Mouse (Mus musculus) gastrocnemius, postnatal 25 days (tissue): ENCODE measurements around the gene Apoa1. TPM values are rescaled to one million over a fixed set of nuclear protein-coding genes. Genes with fewer than 3 reads are reported as not detected.

Experiments used
- DNase-seq: peaks from one replicate; pipeline ENCODE4 v3.0.0; 2022
- total RNA-seq, 2 experiments: library from RNA; stranded (reverse); gene quantifications; 1 replicate in 1 of 2; 2 replicates in 1 of 2; pipeline ENCODE4 v1.2.3; 2021

Gene Apoa1
- total RNA-seq, 2 experiments from 2014 or later, result not detected

GRCm38 (mm10) chr9:46215338-46216322, 12.8 kb upstream of the Apoa1 start:
- DNase-seq, result peak; percentile 26

DNA sequence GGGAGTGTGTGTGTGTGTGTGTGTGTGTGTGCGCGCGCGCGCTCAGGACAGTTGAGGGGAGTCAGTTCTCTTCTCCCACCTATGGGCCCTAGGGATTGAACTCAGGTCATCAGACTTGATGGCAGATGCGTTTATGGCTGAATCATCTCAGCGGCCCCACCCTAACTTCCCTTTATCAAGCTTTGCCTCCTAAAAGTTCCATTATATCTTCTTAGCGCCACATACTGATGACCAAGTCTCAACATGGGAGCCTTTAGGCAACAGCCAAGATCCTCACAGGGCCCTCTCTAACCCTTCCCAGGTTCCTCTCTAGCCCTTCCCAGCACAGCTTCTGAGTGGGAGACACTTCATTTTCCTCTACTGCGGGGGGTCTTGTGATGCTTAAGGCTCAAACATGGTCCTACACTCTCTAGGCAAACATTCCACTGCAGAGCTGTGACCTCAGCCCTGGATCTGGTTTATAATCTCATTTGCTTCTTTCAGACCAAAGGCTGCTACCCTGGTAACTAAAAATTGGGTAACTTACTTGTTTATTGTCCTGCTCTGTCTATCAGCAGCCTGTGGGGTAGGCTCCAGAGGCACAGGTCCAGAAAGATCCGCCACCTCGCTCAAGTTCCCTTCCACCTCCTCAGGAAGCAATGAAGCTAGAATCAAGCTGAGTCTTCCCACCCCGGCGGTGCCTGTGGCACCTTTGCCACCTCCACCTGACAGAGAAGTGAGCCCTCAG, 11.5 kb upstream of the Apoa1 start:
- DNase-seq, result no peak

- DNase-seq, result no peak
Observed at GRCm38 (mm10) chr9:46218176-46218575, 10.2 kb upstream of the Apoa1 start.

DNA sequence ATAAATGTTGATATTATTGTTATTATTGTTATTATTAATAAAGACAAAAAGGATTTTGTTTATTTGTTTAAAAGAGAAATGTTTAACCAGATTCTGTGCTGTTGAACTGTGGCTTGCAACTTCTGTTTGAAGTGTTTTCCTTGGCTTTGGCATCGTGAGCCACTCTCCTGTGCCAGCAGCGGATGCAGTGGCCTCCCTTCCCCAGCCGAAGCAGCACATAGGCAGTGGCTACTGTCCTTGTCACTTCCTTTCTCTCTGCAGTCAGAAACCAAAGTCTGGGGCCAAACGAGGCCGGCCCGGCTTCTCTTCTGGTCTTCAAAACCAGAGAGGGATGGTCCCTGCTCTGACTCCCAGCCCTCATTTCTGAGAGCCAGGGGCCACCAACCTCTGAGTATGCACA, 5.3 kb upstream of the Apoa1 start:
- no peak for DNase-seq

DNA sequence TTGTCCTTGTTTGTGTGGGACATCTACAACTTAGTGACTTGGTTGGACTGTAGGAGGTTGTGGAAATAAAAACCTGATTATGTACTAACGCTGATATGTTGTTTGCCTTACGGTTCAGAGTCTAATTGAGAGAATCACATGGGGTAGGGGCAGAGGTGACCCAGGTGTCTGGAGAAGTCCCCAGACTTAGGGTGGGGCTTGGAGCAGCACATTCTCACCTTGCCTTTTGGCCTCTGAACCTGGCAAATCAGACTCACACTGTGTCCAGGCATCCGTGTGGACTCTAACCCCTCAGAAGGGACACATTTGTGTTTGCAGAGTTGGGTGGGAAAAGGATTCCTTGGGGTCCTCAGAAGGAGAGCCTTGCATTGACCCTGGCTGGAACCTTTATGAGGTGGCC, 4.3 kb upstream of the Apoa1 start:
- no peak for DNase-seq

GRCm38 (mm10) chr9:46224945-46225660, 3.3 kb upstream of the Apoa1 start:
- DNase-seq, result no peak

GRCm38 (mm10) chr9:46227064-46227614, 1.2 kb upstream of the Apoa1 start:
- DNase-seq, result no peak

GRCm38 (mm10) chr9:46229573-46230449, 1.4 kb downstream of the Apoa1 start:
- peak; percentile 68 for DNase-seq

DNA sequence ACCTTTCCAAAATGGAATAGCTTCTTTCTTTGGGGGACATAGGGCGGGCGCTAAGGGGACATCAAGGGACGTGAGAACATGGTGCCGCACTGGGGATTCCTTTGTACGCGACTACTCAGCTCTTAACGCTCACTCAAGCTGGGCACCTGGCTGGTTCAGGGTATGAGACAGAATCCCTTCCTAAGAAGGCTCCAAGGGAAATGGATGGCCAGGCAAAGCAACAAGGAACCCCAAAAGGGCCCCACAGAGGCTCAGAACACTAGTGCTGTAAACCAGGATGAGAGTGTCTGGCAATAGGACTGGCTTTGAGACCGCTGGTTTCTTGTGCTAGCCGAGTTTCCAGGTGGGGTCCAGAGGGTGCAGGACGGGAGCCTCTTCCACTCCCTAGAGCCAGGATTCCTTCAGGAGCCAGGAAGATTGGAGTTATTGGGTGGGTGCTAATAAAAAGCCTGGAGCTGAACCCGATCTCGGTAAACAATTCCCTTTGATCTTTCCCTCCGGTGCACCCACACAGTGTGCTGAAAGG, 2.1 kb downstream of the Apoa1 start:
- no peak for DNase-seq

- no peak for DNase-seq
Observed at GRCm38 (mm10) chr9:46235196-46235595, 6.8 kb downstream of the Apoa1 start.

DNA sequence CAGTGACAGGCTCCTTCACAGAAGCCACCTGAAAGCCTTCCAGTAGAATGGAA, 7.0 kb downstream of the Apoa1 start, which contains the start of gene Apoc3:
Apoc3 (minus strand) TSS at position 41 of the 53 bp plus-strand sequence.
- no peak for DNase-seq

DNA sequence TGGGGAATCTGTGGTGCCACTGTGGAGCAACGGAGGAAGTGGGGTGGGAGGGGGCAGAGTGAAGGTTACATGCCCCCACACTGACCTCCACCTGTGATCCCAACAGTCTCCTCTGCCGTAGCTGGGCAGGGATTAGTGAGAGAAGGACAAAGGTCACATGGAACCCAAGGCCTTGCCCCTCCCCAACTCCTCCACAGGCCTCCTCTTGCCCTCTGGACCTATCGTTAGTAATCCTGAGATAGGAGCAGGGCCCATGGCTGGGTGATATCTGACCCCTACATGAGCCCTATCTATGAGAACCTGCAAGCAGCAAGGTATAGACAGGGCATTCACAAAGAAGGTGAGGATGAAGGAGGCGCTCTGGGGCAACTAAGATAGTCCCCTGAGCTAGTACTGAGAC, 7.3 kb downstream of the Apoa1 start:
- no peak for DNase-seq

DNA sequence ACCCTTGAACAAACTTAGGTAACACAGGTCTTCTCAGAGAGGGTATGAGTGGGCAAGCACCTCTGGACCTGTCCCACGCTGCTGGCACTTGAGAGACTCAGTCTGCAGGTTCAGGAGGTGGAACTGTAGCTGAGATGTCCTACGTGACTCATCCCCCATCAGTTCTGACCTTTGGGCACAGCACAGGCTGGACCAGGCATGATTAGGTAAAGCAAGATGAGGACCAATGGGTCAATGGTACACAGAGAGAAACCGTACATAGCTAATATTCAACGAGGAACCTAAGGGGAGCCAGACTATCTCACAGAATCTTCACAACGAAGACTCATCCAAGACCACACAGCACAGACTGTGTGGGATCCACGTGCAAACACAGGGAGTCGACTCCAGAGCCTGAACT, 10.5 kb downstream of the Apoa1 start:
- DNase-seq, result no peak

DNA sequence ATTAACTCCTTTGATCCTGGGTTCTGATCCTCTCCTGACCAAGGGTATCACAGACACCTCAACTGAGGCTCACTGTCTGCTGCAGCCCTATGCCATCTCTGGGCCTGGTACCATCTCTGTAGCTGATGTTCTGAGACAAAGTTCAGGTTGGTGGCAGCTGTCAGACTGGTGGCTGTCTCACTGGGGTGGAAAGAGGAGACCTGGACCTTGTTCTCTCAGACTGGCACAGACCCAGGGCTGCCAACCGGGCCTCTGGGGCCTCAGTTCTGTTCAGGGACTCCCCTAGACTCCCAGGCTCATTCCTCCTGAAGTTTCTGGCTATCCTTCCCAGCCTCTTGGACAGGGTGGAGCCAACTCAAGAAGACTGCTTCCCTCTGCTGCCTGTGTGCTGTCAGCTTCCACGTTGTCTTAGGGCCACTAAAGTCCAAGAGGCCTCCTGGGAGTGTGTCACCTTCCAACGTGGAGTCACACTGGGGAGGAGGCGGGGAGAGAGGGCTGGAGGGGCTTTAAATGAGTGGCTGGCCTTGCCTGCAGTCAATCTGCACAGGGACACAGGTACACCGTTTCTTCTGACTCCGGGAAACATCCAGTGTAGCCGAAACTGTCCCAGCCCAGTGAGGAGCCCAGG, 12.3 kb downstream of the Apoa1 start, which contains the start of gene Apoa4:
Apoa4 (plus strand) TSS at position 171 of the 628 bp plus-strand sequence.
- DNase-seq, result no peak

GRCm38 (mm10) chr9:46241818-46242217, 13.4 kb downstream of the Apoa1 start:
- DNase-seq, result no peak

GRCm38 (mm10) chr9:46243122-46243521, 14.7 kb downstream of the Apoa1 start:
- DNase-seq, result no peak

DNA sequence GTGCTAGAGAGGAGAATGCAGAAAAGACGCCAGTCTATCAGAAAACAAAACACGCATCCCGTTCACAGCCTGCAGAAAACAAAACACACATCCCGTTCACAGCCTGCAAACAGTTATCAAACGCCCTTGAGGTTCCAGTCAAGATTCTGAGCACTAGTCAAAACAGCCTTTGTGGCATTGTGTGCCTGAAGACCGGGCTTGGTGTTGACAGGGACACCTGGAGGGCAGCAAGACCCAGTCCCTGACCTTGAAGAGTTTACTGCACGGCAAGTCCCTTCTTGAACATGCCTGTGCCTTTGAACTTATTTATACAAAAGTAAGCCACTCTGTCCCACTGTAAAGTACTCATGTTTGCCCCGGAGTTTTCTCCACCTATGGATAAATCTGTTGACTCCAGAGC, 15.2 kb downstream of the Apoa1 start:
- no peak for DNase-seq

DNA sequence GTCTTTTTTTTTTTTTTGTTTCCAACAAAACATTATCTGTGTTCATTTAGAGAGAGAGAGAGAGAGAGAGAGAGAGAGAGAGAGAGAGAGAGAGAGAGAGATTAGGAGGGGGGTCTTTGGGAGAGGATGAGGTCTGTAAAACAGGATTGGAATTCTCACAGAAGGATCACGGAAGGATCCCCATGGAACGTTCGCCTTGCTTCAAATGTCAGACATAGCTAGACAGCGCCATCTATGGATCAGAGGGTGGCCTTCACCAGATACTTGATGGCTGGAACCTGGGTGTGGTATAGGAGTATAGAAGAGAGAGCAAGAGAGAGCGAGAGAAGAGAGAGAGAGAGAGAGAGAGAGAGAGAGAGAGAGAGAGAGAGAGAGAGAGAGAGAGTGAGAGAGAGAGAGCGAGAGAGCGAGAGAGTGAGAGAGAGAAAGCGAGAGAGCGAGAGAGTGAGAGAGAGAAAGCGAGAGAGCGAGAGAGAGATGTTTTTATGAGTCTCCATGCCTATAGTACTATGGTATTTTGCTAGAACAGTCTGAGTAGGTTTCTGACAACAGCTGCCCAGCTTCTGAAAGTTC, 18.5 kb downstream of the Apoa1 start:
- no peak for DNase-seq

DNA sequence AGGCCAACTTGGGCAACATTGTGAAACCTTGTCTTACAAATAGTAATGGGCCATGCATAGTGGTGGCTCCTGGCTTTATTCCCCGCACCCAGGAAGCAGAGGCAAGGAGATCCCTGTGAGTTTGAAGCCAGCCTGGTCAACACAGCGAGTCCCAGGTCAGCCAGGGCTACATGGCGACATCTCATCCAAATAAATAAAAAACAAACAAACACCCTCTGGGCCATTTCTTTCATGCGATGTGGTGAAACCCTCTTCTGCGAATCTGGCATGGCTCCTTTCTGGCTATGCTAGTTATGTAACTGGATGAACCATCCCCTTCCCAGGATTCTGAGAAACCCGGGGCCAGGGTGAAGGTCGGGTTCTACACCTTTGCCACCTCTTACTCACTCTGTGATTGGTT, 27.8 kb downstream of the Apoa1 start:
- no peak for DNase-seq

GRCm38 (mm10) chr9:46256658-46257385, 28.4 kb downstream of the Apoa1 start:
- DNase-seq, result no peak
